Mouse (Mus musculus): Measurements from ENCODE around the gene AA467197. TPM values are rescaled to one million over a fixed set of nuclear protein-coding genes. Genes with fewer than 3 reads are reported as not detected.
A peak's percentile ranks its signal among the peaks of the same experiment; 100 is the strongest.

AA467197 gene
- polyA plus RNA-seq, 1 experiment: 1.2 TPM

DNA sequence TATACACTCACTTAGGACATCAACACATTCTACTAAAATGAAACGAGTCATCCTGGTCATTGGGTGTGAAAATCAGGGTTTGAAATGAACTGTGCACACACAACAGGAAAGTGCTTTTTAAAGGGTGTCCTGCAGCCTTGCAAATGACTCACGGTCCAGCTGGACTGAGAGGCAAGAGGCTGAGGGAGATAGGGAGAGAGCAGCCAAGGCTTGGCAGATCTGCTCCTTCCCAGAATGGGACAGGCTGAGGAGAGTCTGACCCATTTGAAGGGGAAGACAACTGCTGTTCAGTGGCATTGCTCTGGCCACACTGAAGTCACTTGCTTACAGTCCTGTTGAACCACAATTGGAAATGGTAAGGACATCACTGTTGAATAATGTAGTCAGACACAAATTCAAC is 37.0 kb upstream of the AA467197 start:
- H3ac ChIP-seq (ENCODE audit: control insufficient read depth, insufficient read length): no peak overlapping the region
- H3K27me3 ChIP-seq (ENCODE audit: control insufficient read depth, insufficient read depth, insufficient read length): no peaks in the 10 kb centered on the region
- H3K79me2 ChIP-seq (ENCODE audit: control insufficient read depth, insufficient read depth): no peaks in the 10 kb centered on the region
- no peak overlapping the region for H3K4me2 ChIP-seq (ENCODE audit: low read depth)
- H3K4me3 ChIP-seq: no peak overlapping the region
- H3K36me3 ChIP-seq (ENCODE audit: control insufficient read depth, insufficient read depth): peaks cover 21% of the 10 kb centered on the region
- no peak for TF ChIP-seq TCF12 (IDR thresholded peaks at IDR 0.05; ENCODE audit: insufficient read depth, poor library complexity, severe bottlenecking)
- TF ChIP-seq POLR2AphosphoS2 (IDR thresholded peaks at IDR 0.05; ENCODE audit: insufficient read length, low read depth): no peak
- TF ChIP-seq USF1 (IDR thresholded peaks at IDR 0.05; ENCODE audit: low read depth): no peak
- TF ChIP-seq MYOG (IDR thresholded peaks at IDR 0.05; ENCODE audit: control insufficient read depth in 1 of 3, insufficient read depth in 1 of 3, insufficient read length in 2 of 3, low read depth in 2 of 3): peak in 2 of 3 experiments; percentile 24 to 30
- no peak for TF ChIP-seq E2F4 (IDR thresholded peaks at IDR 0.05; ENCODE audit: insufficient read depth)
- TF ChIP-seq POLR2A (IDR thresholded peaks at IDR 0.05; ENCODE audit: insufficient read length, low read depth): no peak

DNA sequence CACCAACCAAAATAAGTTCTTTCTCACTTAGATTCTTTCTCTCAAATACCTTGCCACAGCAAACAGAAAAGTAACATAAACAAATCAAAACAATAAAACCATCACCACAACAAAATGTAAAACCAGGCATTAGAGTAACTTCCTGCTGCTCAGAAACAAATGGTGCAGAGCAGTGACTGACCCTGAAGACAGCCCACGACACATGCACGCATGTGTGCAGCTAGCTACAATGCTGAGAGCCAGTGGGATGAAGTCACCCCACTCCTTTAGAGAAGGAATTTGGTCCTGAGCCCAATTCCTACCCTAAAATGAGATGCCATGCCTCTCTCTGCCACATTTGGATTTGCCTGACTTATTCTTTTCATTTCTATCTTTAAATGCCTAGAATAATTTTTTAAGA is 35.4 kb upstream of the AA467197 start:
- H3K36me3 ChIP-seq (ENCODE audit: control insufficient read depth, insufficient read depth): peaks cover 13% of the 10 kb centered on the region
- no peak overlapping the region for H3K4me2 ChIP-seq (ENCODE audit: low read depth)
- no peaks in the 10 kb centered on the region for H3K27me3 ChIP-seq (ENCODE audit: control insufficient read depth, insufficient read depth, insufficient read length)
- TF ChIP-seq USF1 (IDR thresholded peaks at IDR 0.05; ENCODE audit: low read depth): no peak
- no peak for TF ChIP-seq SRF (IDR thresholded peaks at IDR 0.05; ENCODE audit: control insufficient read depth, insufficient read length, low read depth)
- TF ChIP-seq REST (IDR thresholded peaks at IDR 0.05; ENCODE audit: insufficient read depth, insufficient read length): no peak
- no peak for TF ChIP-seq E2F4 (IDR thresholded peaks at IDR 0.05; ENCODE audit: insufficient read depth)
- TF ChIP-seq TCF12 (IDR thresholded peaks at IDR 0.05; ENCODE audit: insufficient read depth, poor library complexity, severe bottlenecking): no peak
- TF ChIP-seq MYOD1 (IDR thresholded peaks at IDR 0.05; ENCODE audit: control insufficient read depth in 1 of 3, insufficient read length in 2 of 3, low read depth in 2 of 3): peak in 2 of 3 experiments; percentile 65 to 80
- TF ChIP-seq MYOG (IDR thresholded peaks at IDR 0.05; ENCODE audit: control insufficient read depth in 1 of 3, insufficient read depth in 1 of 3, insufficient read length in 2 of 3, low read depth in 2 of 3): peak; percentile 32 to 80 (median 41)
- peak; percentile 22 for TF ChIP-seq POLR2A (IDR thresholded peaks at IDR 0.05; ENCODE audit: insufficient read length, low read depth)
- no peak for TF ChIP-seq MAX (IDR thresholded peaks at IDR 0.05; ENCODE audit: low read depth)
- TF ChIP-seq TCF3 (IDR thresholded peaks at IDR 0.05; ENCODE audit: insufficient read length, low read depth): no peak
- H3ac ChIP-seq (ENCODE audit: control insufficient read depth, insufficient read length): no peak overlapping the region
- H3K79me2 ChIP-seq (ENCODE audit: control insufficient read depth, insufficient read depth): no peaks in the 10 kb centered on the region
- H3K4me3 ChIP-seq: no peak overlapping the region

DNA sequence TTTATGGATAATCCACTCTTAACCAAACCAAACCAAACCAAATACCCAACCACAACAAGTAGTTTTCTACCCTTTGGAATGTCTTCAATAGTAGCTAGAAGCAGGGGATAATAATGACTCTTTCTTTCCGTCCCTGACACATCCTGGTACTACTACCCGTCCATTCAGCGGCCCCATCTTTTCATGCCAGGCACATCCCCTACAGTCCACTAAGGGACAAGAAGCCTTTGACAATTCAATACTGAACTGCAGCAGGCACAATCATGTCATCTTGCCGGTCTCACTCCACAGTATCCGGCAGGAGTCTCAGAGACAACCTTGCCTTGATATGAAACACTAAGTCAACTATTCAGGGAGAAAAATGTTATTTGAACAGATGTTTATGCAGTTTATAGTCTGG is 31.0 kb upstream of the AA467197 start:
- Histone ChIP-seq H3ac (ENCODE audit: control insufficient read depth, insufficient read length) (no peak overlapping the region), H3K4me3 (no peak overlapping the region), H3K27me3 (ENCODE audit: control insufficient read depth, insufficient read depth, insufficient read length) (no peaks in the 10 kb centered on the region), H3K4me2 (ENCODE audit: low read depth) (no peak overlapping the region), H3K36me3 (ENCODE audit: control insufficient read depth, insufficient read depth) (peaks cover 14% of the 10 kb centered on the region), H3K79me2 (ENCODE audit: control insufficient read depth, insufficient read depth) (peaks cover 8% of the 10 kb centered on the region)
- TF ChIP-seq POLR2A (IDR thresholded peaks at IDR 0.05; ENCODE audit: insufficient read length, low read depth) (no peak), MYOD1 (IDR thresholded peaks at IDR 0.05; ENCODE audit: control insufficient read depth in 1 of 3, insufficient read length in 2 of 3, low read depth in 2 of 3) (no peak), TCF12 (IDR thresholded peaks at IDR 0.05; ENCODE audit: insufficient read depth, poor library complexity, severe bottlenecking) (no peak), MYOG (IDR thresholded peaks at IDR 0.05; ENCODE audit: control insufficient read depth in 1 of 3, insufficient read depth in 1 of 3, insufficient read length in 2 of 3, low read depth in 2 of 3) (no peak), MAX (IDR thresholded peaks at IDR 0.05; ENCODE audit: low read depth) (no peak), SRF (IDR thresholded peaks at IDR 0.05; ENCODE audit: control insufficient read depth, insufficient read length, low read depth) (no peak), TCF3 (IDR thresholded peaks at IDR 0.05; ENCODE audit: insufficient read length, low read depth) (no peak), REST (IDR thresholded peaks at IDR 0.05; ENCODE audit: insufficient read depth, insufficient read length) (no peak), USF1 (IDR thresholded peaks at IDR 0.05; ENCODE audit: low read depth) (no peak), CEBPB (IDR thresholded peaks at IDR 0.05; ENCODE audit: insufficient read depth, poor library complexity, severe bottlenecking) (no peak), POLR2AphosphoS2 (IDR thresholded peaks at IDR 0.05; ENCODE audit: insufficient read length, low read depth) (no peak), E2F4 (IDR thresholded peaks at IDR 0.05; ENCODE audit: insufficient read depth) (no peak)

DNA sequence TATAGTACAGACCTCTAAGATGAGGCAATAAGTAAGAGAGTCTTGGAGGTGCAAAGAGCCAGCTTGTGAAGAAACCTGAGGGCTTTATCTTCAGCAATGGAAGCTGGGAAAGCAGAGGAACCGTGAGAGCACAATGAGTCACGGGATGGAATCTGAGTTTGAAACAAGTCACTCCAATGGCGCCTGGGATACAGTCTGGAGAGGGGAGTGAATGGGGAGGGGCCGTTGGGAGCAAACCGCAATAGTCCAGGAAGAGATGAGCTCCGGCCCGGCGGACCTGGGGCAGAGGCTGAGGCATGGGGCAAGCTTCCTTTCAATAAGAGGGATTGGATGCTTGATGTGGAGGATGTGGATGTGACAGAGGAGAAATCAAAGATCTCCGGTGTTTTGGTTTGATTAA is 28.0 kb upstream of the AA467197 start:
- Histone ChIP-seq H3K79me2 (ENCODE audit: control insufficient read depth, insufficient read depth) (peaks cover 8% of the 10 kb centered on the region), H3K4me3 (peak overlapping the region; percentile 29), H3ac (ENCODE audit: control insufficient read depth, insufficient read length) (no peak overlapping the region), H3K27me3 (ENCODE audit: control insufficient read depth, insufficient read depth, insufficient read length) (no peaks in the 10 kb centered on the region), H3K4me2 (ENCODE audit: low read depth) (peak overlapping the region; percentile 76), H3K36me3 (ENCODE audit: control insufficient read depth, insufficient read depth) (peaks cover 10% of the 10 kb centered on the region)
- TF ChIP-seq TCF12 (IDR thresholded peaks at IDR 0.05; ENCODE audit: insufficient read depth, poor library complexity, severe bottlenecking) (no peak), TCF3 (IDR thresholded peaks at IDR 0.05; ENCODE audit: insufficient read length, low read depth) (no peak), USF1 (IDR thresholded peaks at IDR 0.05; ENCODE audit: low read depth) (no peak), SRF (IDR thresholded peaks at IDR 0.05; ENCODE audit: control insufficient read depth, insufficient read length, low read depth) (no peak), REST (IDR thresholded peaks at IDR 0.05; ENCODE audit: insufficient read depth, insufficient read length) (no peak), E2F4 (IDR thresholded peaks at IDR 0.05; ENCODE audit: insufficient read depth) (no peak), MYOG (IDR thresholded peaks at IDR 0.05; ENCODE audit: control insufficient read depth in 1 of 3, insufficient read depth in 1 of 3, insufficient read length in 2 of 3, low read depth in 2 of 3) (no peak), MYOD1 (IDR thresholded peaks at IDR 0.05; ENCODE audit: control insufficient read depth in 1 of 3, insufficient read length in 2 of 3, low read depth in 2 of 3) (no peak), POLR2AphosphoS2 (IDR thresholded peaks at IDR 0.05; ENCODE audit: insufficient read length, low read depth) (no peak), POLR2A (IDR thresholded peaks at IDR 0.05; ENCODE audit: insufficient read length, low read depth) (no peak), MAX (IDR thresholded peaks at IDR 0.05; ENCODE audit: low read depth) (no peak), CEBPB (IDR thresholded peaks at IDR 0.05; ENCODE audit: insufficient read depth, poor library complexity, severe bottlenecking) (no peak)
